Mouse (Mus musculus): ENCODE measurements around the gene Itga10. TPM values are rescaled to one million over a fixed set of nuclear protein-coding genes. Genes with fewer than 3 reads are reported as not detected.
"Not testable (repeated sequence)": the region's sequence is repeated elsewhere in the genome, so short reads cannot be mapped to it uniquely, and the experiment has no call there.

The Itga10 gene
- total RNA-seq, 2 experiments from 2014 or later, result 1.8 to 2.0 TPM

DNA sequence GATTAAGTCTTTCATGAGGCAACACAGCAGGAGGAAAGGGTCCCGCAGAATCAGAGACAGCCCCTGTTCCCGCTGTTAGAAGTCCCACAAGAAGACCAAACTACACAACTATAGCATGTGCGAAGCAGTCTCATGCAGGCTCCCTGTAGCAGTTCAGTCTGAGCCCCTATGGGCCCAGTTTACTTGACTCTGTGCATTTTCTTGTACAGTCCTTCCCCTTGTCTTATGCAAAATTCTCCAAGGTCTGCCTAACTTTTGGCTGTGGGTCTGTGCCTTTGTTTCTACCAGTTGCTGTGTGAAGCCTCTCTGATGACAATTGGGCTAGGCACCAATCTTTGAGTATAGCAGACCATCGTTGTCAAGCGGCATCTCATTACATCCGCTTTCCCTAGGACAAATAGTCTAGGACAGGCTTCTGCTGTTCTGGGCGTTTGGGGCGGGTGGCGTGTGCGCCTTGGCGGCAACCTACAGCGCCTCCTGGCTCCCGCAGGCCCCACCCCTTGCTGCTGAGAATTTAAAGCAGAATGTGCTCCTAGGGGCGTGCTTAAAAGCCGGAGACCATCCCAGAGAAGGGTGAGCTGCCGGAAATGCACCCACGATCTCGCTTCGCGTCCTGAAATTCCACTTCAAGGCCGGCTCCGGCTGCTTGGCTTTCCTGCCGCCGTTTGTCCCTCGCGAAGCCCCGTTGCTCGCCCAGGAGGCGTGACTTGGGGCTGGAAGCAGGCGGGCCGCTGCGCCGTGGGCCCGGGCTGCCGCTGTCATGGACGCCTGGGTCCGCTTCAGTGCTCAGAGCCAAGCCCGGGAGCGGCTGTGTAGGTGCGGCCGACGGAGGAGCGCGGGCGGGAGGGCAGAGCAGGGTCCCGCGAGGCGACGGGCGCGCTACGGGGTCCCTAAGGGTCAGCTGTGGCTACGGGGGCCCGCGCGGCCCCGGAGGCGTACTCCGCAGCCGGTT lies 10.2 kb upstream of the Itga10 start, which contains the start of the genes Pex11b and Gm42957:
Gene Pex11b, plus strand, starts transcription at position 449 of the 952 bp plus-strand sequence.
Gene Gm42957, plus strand, starts transcription at position 547 of the 952 bp plus-strand sequence.
- peak; percentile 96 for DNase-seq

DNA sequence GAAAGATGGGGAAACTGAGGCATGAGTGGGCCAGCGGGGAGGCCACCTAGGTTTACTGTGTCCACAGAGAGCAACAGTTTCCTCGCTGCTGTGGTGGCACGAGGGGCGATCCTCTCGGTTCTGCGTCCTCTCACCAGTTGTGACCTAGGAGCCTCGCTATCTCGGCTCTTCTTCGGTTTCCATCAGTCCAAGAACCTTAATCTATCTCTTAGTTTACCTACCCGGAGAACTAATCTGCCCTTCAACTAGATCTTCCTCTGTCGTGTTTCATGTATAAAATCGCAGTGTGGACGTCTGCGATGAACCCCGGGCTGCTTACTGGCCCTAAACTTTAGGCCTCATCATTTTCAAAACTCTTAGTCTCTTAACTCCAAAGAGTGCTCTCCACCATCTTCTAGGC lies 9.5 kb upstream of the Itga10 start:
- no peak for DNase-seq

DNA sequence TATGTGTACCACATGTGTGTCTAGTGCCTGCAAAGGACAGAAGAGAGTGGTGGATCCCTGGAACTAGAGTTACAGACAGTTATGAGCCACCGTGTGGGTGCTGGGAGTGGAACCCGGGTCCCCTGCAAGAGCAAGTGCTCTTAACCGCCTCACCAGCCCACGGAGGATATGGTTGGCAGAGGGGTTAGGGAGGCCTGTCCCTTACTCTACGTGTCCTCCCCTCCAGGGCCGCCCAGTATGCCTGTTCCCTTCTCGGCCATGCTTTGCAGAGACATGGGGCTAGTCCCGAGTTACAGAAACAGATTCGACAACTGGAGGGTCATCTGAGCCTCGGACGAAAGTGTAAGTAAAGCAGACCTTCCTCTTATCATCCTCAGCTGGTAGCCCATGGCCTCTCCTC lies 8.9 kb upstream of the Itga10 start:
- DNase-seq, result peak; percentile 12

DNA sequence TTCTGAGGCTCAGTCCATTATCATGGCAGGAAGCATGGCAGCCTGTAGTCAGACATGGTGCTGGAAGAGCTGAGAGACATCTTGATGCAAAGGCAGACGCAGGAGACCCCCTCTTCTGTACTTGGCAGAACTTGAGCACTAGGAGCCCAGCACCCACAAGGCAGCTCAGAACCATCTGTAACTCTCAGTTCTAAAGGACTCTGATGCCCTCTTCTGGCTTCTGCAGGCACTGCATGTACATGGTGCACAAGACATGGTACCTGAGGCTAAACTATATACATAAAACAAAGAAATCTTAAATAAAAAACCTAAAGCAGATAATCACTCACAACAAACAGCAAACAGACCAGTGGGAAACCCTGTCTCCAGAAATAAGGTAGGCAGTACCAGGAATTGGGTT lies 6.2 kb upstream of the Itga10 start:
- peak; percentile 76 for DNase-seq

DNA sequence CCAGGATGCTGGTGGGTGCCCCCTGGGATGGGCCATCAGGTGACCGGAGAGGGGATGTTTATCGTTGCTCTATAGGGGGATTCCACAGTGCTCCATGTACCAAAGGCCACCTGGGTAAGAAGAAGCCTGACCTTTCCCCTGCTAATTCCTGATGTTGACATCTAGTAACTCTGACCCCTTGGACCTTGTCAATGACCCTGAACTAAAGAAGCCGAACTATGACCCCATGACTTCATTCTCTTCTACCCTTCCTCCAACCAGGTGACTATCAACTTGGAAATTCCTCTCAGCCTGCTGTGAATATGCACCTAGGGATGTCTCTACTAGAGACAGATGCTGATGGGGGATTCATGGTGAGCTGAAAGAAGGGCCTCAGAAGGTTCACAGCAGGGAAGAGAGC lies 2.0 kb downstream of the Itga10 start:
- DNase-seq, result no peak

DNA sequence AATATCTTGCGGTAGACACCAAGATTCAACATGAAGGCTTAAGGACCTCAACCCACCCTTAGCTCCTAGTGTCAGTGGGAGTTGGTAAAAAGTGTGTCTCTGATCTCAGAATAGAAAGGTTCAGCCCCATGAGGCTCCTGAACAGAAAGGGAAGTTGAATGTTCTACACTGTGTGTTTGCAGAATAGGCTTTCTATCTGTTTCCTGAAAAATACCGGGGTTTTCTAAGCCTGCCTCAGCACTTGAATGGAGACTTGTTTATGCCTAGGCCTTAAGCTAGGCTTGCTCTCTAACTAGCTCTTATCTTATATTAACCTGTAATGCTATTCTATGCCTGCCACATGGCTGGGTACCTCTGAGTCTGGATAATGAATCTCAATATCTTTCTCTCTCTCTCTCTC lies 15.5 kb downstream of the Itga10 start:
- DNase-seq, result no peak

DNA sequence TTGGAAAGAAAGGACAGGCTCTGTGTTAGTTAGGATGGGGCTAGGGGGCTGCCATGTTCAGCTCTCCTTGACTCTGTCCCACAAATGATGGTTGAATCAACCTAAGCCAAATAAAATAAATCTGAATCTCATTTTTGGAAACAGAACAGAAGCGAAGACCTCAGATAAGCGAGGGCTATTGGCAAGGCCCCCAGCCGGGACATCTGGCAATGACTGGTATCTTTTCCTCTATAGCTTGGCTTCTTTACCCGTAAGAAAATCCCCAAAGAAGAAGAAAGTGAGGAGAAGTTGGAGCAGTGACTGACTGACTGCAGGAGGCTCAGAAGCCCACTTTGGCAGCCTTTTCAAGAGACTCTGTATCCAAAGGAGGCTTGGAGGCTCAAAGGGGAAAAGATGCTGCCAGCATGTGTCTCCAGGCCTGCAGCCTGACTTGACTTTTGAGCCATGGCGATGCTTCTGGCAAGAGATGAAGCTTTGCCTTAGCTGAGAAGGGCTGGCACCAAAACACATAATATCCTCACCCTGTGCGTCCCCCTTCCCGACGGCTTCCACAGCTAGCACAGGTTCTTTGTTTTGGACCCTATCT lies 17.4 kb downstream of the Itga10 start:
- no peak for DNase-seq

DNA sequence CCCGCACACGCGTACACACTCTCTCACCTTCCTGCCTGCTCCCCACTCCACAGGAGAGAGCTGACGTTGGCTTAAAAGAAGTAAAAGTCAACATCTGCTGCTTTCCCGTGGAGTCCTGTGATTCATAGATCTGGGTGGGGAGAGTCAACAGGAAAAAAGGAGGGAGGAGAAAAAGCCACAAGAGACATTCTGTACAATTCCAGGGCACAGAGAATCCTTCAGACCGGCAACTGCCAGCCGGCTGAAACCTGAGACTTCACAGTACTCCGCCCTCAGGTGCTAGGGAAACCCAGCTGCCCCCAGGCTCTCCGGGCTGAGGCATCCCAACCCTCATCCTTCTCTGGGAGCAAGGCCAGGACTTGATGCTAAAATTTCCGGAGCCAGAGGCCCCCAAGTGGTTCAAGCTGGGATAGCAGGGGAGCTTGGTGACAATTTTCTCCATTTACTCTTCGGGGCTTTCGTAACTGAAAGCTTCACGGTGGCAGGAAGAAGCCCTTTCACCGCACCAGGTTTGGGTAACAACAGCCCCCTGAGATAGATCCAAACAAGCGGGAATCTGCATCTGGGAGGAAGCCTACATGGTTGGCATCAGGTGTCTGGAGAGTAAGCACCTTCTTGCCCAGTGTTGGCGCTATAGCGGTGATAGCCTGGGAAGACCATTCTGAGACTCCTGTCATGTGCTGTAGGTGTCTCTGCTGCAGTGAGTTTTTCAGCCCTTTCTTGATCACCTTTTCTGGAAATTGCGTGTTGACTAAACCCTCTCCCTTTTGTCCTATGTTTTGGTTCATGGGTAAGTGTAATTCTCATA lies 18.3 kb downstream of the Itga10 start:
- DNase-seq, result peak; percentile 87

DNA sequence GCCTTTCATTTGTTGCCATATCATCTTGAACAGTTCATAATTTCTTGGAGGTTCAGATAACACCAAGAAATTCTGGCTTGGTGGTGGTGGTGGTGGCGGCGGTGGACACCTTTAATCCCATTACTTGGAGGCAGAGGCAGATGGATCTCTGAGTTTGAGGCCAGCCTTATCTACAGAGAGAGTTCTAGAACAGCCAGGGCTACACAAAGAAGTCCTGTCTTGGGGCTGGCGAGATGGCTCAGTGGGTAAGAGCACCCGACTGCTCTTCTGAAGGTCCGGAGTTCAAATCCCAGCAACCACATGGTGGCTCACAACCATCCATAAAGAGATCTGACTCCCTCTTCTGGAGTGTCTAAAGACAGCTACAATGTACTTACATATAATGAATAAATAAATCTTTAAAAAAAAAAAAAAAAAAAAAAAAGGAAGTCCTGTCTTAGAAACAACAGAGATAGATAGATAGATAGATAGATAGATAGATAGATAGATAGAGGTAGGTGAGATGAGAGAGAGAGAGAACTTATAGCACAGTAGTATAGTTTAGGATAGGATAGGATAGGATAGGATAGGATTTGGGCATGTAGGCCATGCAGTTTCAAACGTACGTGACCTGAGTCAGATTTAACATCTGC lies 20.5 kb downstream of the Itga10 start:
- DNase-seq, result not testable (repeated sequence)

DNA sequence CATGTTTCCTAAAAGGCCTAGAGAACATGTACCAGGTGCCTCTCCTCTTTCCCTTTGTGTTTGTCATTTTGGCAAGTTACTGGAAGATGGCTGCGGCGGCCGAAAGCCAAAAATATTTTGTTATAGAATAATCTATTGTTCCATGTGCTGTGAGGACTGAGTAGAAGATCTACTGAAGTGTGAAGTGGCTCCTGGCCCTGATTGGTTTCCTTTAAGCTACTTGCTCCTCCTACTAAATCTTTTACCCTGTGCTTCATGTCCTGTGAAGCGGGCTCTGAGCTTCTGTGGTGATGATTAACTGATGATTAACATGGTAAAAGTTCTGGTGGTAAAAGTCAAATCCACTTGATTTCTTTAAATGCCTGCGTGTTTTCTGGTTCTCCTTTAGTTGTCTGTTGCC lies 21.5 kb downstream of the Itga10 start:
- DNase-seq, result no peak

DNA sequence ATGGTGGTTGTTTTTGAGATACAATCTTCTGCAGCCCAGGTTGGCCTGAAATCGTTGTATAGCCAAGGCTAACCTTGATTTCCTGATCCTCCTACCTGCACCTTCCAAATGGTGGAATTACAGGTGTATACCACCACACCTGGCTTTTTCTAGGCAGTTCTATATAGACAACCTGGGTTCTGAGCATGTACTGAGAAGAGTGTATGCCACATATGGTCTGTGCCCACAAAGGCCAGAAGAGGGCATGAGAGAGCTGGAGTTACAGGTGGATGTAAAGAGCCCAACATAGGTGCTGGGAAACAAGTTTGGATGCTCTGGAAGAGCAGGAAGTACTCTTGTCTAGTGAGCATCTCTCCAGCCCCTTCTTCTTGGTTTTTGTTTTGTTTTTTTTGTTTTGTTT lies 21.9 kb downstream of the Itga10 start:
- DNase-seq, result peak; percentile 51

DNA sequence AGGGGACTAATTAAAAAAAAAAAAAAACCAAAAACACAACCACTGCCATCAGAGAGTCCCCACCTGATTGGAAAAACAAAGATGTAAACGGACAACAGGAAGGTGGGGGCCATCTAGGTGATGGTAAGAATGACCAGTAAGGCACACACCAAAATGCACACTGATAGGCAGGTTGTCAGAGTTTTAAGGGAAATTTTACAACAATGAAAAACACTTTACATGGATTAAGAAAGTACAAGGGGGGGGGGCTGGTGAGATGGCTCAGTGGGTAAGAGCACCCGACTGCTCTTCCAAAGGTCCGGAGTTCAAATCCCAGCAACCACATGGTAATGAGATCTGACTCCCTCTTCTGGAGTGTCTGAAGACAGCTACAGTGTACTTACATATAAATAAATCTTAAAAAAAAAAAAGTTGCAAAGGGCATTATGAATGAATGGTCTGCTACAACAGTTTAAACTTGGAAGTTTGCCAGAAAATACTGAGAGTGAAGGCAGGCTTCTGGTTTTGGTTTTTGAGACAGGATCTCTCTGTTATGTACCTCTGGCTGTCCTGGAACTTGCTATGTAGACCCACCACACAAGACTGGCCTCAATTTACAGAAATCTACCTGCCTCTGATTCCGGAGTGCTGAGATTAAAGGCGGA lies 23.2 kb downstream of the Itga10 start:
- no peak for DNase-seq

DNA sequence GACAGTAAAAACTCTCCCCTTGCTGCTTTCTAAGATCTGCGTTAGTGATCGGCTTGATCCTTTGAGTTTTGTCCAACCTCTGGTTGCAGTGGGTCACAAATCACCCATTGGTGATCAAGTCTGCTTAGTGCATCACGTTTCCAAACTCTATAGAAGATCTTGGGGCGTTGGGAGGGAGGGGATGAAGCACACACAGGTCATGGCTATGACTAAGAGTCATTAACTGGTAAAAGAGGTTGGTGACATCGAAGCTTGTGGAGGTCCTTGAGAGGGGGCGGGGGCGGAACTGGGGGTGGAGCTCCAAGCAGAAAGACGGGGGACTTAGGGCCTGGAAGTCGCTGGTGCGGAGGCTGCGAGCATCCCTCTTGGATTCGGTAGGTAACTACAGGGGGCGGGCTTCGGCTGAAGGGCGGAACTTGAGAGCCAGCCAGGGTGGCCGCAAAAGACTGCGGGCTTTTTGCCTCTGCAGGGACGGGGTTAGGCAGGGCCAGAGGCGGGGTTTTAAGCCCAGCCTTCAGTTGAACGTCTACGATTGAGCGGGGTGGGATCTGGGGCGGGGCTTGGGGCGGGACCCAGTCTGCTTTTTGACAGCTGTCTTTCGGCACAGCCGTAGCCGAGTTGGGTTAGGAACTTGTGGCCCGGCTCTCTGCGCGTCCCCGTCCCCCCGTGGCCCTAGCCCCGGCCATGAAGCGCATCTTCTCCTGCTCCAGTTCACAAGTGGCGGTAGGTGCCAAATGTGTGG lies 24.5 kb downstream of the Itga10 start, which contains the start of gene Ankrd35:
Gene Ankrd35, plus strand, starts transcription at position 405 of the 742 bp plus-strand sequence.
- peak; percentile 85 for DNase-seq

DNA sequence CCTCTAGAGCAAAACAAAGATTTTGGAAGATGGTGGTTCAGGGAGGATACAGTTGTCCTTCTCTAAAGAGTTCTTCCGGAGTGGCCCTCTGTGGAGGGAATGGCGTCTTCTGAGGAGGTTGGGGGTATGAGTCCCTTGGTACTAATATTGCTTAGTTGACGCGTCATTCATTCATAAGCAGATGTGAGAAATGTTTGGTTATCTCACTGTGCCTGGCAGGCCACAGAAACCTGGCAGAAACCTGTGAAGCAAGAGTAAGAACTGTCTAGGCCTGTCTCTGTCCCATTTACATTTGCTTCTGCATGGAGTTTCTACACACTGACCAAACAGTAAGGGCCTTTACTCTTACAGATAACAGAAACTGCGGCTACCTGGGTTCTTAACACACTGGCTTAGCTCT lies 26.1 kb downstream of the Itga10 start:
- no peak for DNase-seq

DNA sequence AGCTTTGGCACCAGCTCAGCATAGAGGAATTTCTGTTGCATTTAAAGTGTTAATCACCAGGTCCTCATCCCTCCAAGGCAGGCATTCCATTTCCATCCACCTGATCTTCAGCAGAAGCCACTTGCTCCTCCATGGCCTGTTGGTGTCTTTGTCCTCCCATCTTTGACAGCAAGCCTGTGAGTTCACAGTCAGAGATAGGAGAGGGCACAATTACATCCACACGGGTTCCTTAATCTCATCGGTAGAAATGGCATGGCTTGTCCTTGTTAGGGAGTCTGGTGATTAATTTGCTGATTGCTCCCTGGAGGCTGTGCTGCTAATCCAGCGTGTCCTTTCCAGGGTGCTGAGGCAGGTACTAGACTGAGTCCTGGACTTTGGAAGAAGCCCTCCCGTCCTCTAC lies 28.1 kb downstream of the Itga10 start:
- no peak for DNase-seq

DNA sequence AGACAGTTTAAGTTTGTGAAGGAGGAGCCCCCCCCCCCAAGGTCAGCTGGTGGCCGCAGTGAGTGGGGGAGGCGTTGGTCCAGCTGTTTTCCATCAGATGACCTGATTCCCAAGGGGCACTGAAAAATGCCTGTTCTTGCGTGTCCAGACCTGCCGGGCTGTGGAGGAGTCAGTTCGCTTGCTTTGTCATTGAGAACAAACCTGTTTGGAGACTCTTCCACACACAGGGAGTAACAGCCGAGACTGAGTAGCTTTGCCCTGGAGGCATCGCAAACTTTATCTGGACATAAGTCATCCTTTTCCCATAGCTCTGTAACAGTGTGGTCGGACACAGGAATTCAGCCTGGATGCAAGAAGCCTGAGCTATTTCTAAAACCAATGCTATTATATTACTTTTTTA lies 29.1 kb downstream of the Itga10 start:
- DNase-seq, result no peak

DNA sequence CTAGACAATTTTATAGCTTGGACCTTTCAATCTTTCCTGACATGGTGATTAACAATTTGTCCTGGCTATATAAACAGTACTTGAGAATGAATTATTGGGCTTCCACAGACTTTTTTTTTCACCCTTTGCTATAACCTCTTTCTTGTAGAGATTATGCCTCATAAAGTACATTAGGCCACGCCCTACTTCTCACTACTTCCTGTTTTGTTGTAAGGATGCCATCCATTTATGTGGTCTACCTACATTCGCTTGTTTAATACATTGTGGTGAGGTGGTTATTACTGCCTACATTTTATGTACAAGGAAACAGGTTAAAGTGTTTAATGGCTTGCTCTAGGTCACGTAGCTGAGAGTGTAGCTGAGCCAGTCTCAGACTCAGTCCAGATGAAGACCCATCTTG lies 29.8 kb downstream of the Itga10 start:
- DNase-seq, result no peak

DNA sequence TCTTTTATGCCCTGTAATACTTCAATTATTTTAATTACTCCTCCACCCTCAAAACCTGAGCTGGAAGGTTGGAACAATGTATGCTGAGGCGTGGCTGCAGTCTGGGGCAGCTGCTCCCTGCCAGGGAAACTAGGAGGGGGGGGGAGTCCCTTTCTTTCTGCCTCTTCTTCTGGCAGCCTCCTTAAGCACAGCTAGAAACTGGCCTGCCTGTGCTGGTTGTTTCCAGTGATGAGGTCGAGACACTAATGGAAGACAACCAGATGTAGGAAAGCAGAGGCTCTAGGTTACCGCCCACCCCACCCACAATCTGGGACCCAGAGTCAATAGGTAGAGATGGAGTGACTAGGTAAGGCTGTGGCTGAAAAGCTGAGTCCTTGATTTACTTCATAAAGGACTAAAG lies 30.3 kb downstream of the Itga10 start:
- DNase-seq, result no peak

DNA sequence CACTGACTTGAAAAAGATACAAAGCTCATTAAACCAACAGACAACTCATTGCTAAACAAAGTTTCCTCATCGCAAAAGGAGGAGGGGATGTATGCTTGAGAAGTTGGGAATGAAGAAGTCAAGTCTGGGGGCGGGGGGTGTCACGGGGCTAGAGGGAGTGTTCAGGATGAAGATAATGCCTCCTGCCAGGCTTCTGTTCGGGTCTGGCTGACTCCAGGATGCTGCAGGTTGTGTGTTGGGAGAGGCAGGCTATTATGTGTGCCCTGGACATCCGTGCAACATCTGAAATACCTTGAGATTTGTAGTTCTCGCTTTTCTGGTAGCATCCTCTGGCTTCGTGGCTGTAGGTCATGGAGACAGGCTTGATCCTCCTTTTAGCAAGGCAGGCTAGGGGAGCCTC lies 33.1 kb downstream of the Itga10 start:
- DNase-seq, result no peak

DNA sequence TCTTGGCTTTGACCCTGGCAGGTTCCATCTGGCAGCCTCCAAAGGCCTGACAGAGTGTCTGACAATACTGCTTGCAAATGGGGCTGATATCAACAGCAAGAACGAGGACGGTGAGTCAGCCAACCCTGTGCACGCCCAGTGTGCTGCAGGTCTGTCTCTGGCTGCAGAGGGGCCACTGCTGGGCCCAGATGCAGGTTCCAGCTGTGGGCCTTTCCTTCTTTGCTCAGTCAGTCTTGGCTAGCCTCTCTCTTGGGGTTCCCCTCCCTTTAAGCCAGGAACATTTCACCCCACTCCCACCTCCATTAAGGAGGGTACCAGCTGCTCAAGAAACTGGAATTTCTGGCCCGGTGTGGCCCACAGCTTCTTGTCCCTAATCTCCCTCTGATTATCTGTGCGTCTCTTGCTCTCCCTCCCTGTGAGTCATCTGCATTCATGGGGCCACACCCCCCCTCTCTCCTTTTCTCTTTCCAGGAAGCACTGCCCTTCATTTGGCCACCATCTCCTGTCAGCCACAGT lies 33.8 kb downstream of the Itga10 start:
- peak; percentile 67 for DNase-seq
